Mouse (Mus musculus): ENCODE measurements around the gene Rdx. TPM values are rescaled to one million over a fixed set of nuclear protein-coding genes. Genes with fewer than 3 reads are reported as not detected.

Rdx gene
- polyA plus RNA-seq (2012), result 57.4 and 112 TPM in 2 replicates

DNA sequence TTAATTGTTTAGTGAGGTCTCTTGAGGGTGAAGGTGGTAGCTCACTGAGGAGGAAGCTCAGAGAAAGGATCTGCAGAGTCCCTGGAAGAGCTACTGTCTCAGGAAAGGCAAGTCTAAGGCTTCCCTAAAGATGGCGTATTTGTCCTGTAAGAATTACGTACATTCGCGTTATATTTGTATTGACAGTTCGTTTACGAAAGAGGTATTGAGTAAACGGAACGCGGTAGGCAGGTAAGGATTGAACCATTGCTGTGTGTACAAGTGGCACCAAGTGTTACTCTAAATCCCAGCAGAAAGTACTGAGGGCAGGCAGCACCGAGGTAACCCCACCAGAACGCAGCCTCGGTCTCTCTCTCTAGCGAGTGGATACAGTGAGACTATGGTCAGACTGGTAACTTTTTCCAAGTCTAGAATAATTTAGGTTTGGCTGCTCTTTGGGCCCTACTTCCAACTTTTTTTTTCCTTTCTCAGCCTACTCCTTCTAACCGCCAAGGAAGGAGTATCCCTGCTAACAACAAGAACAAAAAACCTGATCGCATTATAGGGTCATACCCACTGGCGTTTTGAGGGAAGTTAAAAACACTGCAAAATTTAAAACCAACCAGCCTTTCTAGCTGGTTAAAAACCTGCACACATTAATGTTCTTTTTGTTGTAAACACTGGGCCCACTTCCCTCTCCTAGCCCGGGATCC, at the start of gene Rdx:
Gene Rdx, plus strand, starts transcription at position 45 of the 692 bp plus-strand sequence.
- no peak for TF ChIP-seq GATA1 (IDR thresholded peaks at IDR 0.05; ENCODE audit: low read length)

DNA sequence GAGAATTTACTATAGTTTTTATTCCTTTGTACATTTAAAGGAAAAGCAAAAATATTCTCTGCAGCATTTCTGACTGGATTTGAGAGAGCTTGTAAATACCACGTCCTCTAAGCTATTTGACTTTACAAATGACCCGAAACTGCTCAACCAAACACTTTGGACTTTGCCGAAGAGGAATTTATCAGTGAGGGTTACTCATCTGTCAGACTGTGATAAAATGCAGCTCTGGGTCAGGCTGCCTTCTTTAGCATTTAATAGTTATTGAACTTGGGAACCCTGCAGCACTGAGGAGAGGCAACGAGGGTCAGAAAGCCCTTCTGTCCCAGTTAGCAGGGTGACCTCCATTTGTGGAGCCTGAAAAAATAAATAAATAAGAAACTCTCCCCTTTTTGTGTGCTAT, 43.5 kb upstream of the Rdx start:
- no peak for TF ChIP-seq GATA1 (IDR thresholded peaks at IDR 0.05; ENCODE audit: low read length)

DNA sequence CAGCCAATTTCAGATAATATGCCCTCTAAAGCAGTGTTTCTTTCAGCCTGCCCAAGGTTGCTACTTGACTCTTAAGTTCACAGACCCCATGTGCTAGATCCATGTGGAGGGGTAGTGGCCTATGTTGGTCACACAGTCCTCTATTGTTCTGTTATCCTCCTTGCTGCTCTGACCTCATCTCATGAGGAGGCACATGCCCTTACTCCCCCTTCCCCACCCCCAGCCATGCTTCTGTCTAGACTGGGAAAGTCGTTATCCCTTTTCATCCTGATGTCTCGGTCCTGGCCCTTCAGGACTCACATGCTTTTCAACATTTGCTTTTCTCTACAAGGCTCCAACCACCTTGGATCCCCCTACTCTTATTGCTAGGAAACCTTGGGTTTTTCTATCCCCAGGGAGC, 39.6 kb upstream of the Rdx start:
- no peak for TF ChIP-seq GATA1 (IDR thresholded peaks at IDR 0.05; ENCODE audit: low read length)

DNA sequence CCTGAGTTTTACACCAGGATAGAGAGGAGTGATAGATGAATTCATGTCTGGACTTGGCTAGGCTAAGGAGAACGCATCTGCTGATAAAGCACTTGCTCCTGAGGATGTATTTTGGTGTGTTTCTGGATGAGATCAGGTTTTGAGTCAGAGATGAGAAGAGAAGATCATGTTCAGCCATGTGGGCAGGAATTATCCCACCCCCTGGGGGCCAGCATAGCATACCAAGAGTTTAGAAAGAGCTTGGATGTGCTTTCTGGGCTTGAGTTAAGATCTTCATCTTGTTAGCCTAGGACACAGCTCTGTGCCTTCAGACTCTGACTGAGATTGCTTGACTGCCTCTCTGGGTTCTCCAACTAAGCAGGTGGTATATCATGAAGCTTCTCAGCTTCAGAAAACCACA, 38.5 kb upstream of the Rdx start:
- no peak for TF ChIP-seq GATA1 (IDR thresholded peaks at IDR 0.05; ENCODE audit: low read length)

DNA sequence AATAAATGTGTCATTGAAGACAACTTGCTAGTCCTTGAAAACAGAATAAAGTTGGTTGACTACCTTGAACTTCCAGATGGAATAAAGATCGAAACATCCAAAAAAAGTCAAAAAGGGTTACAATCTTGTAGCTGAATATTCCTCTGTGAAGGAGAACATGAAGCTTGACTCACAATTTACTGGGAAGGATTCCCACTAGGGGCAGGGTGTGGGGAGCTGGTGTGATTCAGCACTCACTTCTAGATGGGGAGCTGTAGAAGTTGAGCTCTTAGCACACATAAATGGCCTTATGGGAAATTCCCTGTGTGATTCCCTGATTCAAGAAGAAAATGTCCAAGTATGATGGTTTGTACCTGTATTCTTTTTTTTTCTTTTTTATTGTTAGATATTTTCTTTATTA, 34.7 kb upstream of the Rdx start:
- TF ChIP-seq GATA1 (IDR thresholded peaks at IDR 0.05; ENCODE audit: low read length), result no peak

DNA sequence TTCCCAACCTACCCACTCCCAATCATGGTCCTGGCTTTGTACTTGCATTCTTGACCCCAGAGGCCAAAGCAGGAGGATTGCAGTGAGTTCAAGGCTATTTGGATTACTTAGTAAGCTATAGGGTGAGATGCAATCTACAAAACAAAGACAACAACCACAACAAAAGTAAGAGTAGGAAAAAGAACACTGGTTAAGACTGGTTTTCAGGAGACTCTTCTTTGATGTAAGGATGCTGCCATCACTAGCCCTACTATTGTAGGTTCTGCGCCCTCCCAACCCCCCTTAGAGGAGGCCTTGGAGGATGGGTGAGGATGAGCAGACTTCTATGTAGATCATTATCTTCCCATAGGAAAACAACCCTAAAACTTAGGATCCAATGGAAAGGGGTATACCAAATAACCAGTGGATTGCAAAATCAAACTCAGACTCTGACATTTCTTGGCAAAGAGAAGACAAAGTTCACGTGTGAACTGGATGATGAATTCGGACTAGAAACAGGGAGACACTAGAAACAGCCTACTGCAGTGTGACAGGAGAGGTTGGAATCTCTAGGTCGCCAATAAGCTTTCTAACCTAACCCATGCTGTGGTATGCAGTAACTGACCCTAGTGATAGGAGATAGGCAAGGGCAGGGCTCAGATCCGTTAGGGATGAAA, 34.1 kb upstream of the Rdx start:
- TF ChIP-seq GATA1 (IDR thresholded peaks at IDR 0.05; ENCODE audit: low read length), result no peak

DNA sequence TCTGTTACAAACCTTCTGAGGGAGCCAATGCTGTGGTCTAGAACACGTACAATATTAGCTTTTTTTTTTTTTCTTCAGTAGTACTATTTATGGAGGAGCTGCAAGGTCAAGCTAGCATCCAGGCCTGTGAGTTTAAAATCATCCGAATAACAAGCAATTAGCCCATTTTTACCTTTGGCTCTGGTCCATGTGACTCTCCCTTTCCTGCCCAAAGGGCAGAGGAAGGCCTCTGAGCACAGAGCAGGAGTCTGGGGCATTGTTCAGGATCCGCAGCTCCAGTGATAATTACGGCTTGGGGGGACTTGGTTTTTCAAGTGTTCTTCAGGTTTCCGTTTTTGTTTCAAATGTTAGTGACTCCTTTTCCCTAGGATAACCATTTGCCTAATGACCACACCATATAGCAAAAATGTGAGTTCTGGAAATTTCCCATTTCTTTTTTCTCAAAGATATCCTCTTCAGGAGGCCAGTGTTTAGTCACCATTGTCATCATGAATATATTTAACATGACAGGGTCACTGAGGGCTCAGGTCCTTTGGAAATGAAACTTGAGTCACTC, 33.0 kb upstream of the Rdx start:
- no peak for TF ChIP-seq GATA1 (IDR thresholded peaks at IDR 0.05; ENCODE audit: low read length)

DNA sequence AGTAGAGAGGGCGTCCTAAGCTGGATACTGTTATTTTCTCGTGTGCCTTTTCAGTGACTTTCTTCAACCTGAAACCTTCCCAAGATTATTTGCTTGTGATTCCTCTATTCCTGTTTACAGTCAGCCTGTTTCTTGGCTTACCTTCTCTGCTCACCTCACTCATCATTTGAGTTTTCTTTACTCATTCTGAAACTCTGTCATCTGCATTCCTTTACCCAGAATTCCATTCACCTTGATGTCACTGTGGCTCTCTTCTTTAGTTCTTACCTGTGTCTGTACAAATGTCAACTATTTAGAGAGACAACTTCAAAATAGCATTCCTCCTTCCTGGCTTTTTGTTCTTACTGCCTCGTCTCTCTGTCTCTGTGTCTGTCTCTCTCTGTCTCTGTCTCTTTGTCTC, 29.9 kb upstream of the Rdx start:
- no peak for TF ChIP-seq GATA1 (IDR thresholded peaks at IDR 0.05; ENCODE audit: low read length)

DNA sequence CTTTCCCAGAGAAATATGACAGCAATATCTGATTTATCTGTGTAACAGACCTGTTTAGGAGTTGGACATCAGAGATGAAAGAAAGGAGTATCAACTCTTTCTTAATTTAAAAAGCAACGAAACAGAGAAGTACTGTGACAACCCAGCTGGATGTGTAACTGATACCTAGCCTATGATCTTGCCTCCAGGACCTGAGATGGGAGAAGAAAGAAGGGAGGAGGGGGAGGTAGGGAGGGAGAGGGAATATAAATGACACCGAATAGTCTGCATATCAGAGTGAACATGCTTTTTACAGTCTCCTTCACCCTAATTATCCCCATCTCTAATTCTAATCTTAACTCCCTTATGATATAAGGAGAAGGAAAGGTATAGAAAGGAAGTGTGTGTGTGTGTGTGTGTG, 29.1 kb upstream of the Rdx start:
- TF ChIP-seq GATA1 (IDR thresholded peaks at IDR 0.05; ENCODE audit: low read length), result no peak

DNA sequence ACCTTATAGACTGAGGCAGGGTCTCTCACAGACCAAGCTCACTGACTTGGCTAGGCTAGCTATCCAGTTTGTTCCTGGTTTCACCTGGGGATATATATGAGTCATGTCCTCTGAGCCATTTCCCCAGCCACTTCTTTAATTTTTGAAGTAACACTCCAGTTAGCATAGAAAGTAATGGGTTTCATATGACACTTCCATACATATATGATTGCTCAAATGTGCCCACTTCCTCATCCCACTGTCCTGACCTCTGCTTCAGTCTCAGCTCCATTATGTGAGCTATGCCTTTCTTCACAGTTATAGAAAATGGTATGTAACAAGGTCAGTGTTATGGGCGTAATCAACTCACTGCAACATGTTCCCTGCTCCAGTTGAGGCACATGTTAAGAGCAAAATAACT, 28.5 kb upstream of the Rdx start:
- no peak for TF ChIP-seq GATA1 (IDR thresholded peaks at IDR 0.05; ENCODE audit: low read length)

DNA sequence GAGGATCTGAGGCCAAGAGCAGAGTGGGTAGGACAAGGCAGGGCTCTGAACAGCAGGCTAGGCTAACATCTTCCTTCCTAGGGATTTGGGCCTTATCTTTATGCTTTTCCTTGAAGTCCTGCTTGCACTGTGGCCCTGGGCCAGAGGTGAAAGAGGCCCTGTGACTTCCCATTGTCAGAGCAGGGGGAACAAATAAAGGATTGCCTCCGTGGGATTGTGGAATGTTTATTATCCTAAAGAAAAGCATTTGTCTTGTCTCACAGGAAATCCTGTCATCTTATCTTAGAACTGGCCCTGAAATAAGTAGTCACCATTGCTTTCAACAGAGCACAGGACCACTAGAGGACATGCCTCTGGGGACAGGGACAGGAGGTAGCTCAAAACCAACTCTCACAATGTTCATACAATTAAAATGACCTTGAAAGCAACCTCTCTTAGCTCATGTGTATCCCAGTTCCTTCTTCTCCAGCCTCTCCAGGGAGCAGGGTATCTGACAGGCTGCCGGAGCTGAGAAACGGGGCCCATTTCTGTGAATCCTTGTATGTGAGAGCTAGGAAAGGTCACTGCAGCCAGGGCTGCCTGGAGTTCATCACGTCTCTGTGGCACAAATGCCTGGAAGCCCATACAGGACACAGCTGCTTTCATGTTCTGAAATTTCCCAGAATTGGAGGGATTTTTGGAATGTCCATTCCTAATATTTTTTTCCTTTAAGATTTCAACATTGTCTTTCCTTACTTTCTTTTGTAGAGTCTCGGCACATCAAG, 19.5 kb upstream of the Rdx start:
- TF ChIP-seq GATA1 (IDR thresholded peaks at IDR 0.05; ENCODE audit: low read length), result no peak

DNA sequence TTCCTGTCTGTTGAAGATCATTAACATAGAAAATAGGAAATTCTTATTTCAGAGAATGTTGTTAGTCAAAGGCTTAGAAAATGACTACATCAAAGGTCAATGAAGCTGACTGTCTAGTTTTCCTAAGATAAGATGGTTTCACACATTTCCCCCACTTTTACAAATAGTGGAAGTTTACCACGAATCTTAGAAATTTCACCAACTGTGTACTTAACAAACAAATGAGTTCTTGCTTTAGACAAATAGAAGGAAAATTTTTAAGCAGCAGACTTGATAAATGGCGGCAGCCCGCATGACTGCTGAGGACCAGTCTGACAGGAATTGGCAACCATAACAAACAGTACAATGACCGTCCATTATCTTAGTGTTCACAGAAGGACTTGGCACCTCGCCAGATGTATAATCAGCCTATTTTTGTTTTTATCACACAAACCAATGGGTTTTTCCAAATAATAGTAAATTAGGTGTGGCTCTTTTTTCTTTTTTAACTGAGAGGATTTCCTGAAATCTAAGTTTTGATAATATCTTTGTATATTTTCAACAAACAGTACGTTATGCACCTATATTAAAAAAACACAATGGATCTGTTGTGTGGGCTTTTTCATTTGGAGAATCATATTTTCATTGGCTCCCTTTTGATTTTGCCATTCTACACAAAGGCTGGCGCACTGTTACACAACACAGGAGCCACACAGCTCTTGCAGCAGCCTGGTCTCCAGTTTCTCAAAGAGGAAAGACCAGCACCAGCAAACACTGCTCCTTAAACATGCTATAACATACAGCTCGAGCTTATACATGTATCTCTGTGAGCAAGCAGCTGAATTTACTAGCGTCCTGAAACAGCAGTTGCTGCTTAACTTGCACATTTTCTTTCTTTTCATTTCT, 18.2 kb upstream of the Rdx start:
- no peak for TF ChIP-seq GATA1 (IDR thresholded peaks at IDR 0.05; ENCODE audit: low read length)

DNA sequence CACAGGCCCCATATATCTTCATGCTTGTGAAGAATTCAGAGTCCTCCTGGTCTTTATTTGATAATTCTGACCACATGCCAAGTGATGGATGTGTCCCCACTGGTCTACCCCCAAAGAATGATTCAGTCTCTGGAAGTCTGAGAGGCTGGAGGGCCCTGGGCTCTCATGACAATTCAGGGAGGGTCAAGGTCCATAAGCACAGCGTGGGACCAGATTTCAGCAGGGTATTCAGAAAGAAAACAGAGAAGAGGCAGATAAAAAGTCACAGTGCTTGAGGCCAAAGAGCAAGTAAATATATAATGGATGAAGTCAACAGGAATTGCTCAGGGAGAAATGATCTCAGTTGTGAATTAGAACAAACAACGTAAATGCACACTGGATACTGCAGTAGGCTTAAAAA, 15.5 kb upstream of the Rdx start:
- TF ChIP-seq GATA1 (IDR thresholded peaks at IDR 0.05; ENCODE audit: low read length), result no peak

DNA sequence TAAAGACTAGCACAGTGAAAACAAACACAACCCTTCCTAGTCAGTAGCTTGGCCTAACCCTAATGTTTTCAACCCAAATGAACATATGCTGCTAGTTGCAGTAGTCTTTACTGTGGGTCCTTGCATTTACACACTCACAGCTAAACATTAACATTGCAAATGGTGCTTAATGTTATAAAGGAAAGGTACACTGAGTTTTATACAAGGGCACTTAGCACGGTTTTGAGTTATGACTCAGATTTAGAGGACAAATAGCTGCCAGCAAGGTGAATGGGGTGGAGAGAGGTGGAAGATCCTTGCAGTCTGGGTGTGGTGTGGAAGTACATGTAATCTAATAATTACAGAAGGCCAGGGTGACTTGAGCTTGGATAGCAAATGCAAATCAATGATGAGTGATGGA, 9.5 kb upstream of the Rdx start:
- no peak for TF ChIP-seq GATA1 (IDR thresholded peaks at IDR 0.05; ENCODE audit: low read length)

DNA sequence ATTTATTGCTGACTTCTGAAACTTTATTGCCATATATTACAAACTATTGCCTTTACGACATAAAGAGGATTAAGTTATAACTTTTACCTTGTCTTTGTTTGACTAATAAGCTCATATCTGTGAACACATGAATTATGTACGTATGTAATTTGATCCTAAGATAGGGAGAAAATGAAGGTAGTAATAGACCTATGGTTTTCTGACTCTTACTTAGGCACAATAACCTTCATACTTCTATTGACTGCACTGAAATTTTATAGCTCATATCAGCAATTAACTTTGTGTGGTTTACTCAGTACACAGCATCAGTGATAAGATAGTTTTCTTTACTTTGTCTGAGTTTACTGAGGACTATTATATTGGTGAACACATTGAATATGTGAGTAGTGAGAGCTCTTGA, 5.3 kb upstream of the Rdx start:
- TF ChIP-seq GATA1 (IDR thresholded peaks at IDR 0.05; ENCODE audit: low read length), result no peak

Data from G1E-ER4 (cell line).